Mouse (Mus musculus) left cerebral cortex, postnatal 14 days (tissue): ENCODE data around the gene Exoc3l2. TPM values are rescaled to one million over a fixed set of nuclear protein-coding genes. Genes with fewer than 3 reads are reported as not detected.

ENCODE experiments used
- DNase-seq, 2 experiments: peaks; one replicate each; pipeline ENCODE4 v3.0.0; 2021 to 2022; ENCODE audit warnings: low spot score in 2 of 2, mixed read lengths in 1 of 2
- intact Hi-C: fragments of 180-260 bp; cut with DNase I; formaldehyde crosslinking; loops from one replicate; pipeline ENCODE4 v1.15.1; 2025
- total RNA-seq, 2 experiments: library from RNA; stranded (reverse); gene quantifications; 2 replicates each; pipeline ENCODE4 v1.2.3; 2021

Exoc3l2 gene
- total RNA-seq, 2 experiments from 2014 or later = 0.37 to 0.80 TPM

DNA sequence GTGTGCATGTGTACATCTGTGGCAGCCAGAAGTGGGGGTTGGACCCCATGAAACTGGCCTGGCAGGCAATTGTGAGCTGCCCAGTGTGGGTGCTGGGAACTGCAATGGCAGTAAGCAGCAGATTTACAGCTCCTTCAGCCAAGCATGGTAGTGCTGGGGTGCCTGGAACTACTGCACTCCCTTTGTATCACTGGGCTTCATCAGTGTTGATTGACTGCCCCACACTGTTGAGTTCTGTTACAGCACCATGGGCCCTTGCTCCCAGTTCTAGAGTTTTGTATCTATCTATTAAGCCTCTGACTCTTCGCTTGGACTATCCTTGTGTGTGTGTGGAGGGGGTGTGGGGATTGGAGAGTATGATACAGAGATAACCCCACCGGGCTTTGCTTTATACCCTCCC is 14.0 kb downstream of the Exoc3l2 start:
- intact Hi-C loops = no loop called here
- DNase-seq = no peak

- intact Hi-C loops = no loop called here
- no peak for DNase-seq
Observed at GRCm38 (mm10) chr7:19477624-19478384, 14.7 kb downstream of the Exoc3l2 start.

GRCm38 (mm10) chr7:19483281-19483680 is 20.1 kb downstream of the Exoc3l2 start:
- intact Hi-C loops = no loop called here
- DNase-seq = no peak

DNA sequence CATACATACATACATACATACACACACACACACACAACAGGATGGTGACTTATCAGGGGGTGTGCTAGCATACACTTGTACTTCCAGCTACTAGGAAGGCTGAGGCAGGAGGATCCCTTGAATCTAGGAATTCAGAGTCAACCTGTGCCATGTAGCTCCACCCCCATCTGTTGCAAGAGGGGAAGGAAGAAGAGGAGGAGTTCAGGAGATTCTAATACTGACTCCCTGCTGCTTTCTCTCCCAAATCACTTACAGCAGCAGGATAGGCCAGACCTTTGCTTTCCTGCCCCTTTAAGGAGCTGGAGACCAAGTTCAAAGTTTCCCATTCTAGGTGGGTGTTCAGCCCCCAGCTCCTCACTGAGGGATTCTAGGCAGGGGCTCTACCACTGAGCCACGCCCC is 22.4 kb downstream of the Exoc3l2 start:
- intact Hi-C loops = no loop called here
- DNase-seq = no peak

DNA sequence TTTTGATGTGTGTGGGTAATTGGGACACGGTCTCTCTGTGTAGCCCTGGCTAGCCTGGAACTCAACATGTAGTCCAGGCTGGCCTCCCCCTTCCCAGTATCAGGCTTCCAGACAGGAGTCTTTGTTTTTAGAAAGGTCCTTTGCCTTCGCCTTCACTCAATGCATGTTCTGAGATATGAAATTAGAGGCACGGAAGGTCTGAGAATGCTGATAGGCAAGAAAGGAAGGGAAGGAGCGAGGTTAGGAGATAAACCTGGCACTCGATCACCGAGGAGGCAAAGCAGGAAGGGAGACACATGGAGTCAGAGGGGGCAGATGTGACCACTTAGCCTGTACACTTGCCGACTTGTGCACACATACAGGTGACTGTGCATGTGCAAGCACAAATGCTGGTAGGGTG is 23.4 kb downstream of the Exoc3l2 start:
- intact Hi-C loops = no loop called here
- no peak for DNase-seq

- intact Hi-C loops = no loop called here
Observed at GRCm38 (mm10) chr7:19489525-19489924, 26.4 kb downstream of the Exoc3l2 start.

GRCm38 (mm10) chr7:19491731-19492130 is 28.6 kb downstream of the Exoc3l2 start:
- intact Hi-C loops = no loop called here
- DNase-seq = no peak

More at GRCm38 (mm10) chr7:19489525-19489924, 26.4 kb downstream of the Exoc3l2 start:
- peak in 1 of 2 experiments; percentile 14 for DNase-seq

- no peak for DNase-seq
- intact Hi-C loops = loop anchor here (5.0 kb wide), 1 partner anchor 33 kb away; the partner anchor contains the start of gene Exoc3l2
Observed at GRCm38 (mm10) chr7:19494751-19495474, 31.8 kb downstream of the Exoc3l2 start.

DNA sequence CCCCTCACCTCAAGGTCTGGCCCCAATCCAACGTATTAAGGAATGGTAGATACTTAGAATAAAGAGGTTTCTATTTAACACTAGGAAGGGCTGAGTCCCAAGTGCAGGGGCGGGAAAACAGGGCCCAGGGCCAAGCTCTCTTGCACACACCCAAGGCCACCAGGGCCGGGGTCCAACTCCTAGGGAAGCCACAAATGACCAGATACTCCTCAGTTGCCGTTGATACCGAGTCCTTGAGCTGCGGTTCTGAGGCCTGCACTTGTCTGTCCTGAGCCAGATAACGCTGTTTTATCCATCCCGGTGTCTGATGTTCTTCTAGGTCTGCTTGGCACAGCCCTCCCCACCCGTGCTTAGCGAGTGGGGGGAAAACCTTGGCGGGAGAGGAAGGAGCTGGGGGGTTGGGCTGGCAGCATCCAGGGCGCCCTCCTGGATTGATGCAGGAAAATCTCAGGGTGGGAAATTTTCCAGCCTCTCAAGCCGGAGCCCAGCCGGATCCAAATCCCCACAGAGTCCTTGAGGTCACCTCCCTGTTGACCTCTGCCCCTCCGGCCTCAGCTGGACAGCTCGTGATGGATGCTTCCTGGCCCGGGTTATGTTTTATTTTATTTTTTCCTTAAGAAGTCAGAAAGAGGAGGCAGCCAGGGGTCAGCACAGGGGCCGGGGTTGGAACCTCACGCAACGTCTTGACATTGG is 32.5 kb downstream of the Exoc3l2 start:
- no peak for DNase-seq
- intact Hi-C loops = loop anchor here (5.0 kb wide), 1 partner anchor 33 kb away; the partner anchor contains the start of gene Exoc3l2

DNA sequence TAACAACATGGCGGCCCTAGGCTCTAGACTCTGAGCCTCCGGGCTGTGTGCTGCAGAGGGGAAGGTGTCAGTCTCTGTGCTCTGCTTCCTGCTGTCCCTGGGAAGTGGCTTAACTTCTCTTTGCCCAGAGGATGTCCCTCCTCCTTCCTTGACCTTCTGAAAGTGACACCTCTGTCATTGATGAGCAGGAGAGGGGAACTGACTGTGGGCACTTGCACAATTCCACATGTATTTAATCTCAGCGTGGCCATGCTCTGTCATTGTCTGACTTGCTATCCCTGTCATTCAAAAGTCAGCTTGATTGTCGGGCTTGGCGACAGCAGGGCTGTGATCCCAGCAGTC is 33.1 kb downstream of the Exoc3l2 start:
- intact Hi-C loops = loop anchor here (5.0 kb wide), 1 partner anchor 34 kb away; the partner anchor contains the start of gene Exoc3l2
- DNase-seq = no peak

- no peak for DNase-seq
- intact Hi-C loops = loop anchor here (5.0 kb wide), 1 partner anchor 36 kb away; the partner anchor contains the start of gene Exoc3l2
Observed at GRCm38 (mm10) chr7:19498326-19498725, 35.2 kb downstream of the Exoc3l2 start.

- no peak for DNase-seq
- intact Hi-C loops = no loop called here
Observed at GRCm38 (mm10) chr7:19500420-19501363, 37.6 kb downstream of the Exoc3l2 start.

DNA sequence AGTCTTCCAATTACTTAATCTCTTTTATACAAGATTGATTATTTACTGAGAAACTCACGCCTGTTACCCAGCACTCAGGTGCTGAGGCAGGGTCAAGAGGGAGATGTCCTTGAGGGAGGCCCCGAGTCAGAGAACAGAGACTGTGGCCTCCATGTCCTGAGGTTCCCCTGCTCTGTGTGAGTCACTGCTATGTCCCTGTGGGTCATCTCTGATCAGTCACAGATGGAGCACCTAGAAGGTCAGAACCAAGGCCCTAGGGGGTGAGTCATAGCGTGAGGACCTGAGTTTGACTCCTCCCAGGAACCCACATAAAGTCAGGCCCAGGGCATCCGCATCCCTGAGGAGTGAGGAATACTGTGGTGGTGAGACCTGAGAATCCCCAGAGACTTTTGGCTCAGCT is 38.5 kb downstream of the Exoc3l2 start:
- no peak for DNase-seq
- intact Hi-C loops = no loop called here

GRCm38 (mm10) chr7:19503481-19504068 is 40.4 kb downstream of the Exoc3l2 start:
- no peak for DNase-seq
- intact Hi-C loops = no loop called here

DNA sequence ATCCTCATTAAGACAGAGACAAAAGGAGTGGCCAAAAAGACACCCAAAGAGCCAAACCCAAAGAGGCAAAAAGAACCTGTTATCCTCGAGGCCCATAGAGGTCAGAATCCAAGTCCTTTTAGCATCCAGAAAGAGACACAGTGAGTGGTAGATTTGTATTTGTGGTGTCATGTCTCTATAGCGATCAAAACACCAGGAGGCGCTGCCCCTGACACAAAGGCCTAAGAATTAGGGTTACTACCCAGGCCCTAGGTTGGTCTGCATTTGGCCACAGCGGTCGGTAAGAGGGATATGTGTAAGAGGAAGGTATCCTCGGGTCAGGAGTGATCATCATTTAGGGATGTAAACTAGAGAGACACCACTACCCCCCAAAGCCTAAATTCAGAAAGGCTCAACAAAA is 43.2 kb downstream of the Exoc3l2 start:
- DNase-seq = no peak
- intact Hi-C loops = loop anchor here (5.0 kb wide), 1 partner anchor 56 kb away; the partner anchor contains the start of gene Ppp1r37

DNA sequence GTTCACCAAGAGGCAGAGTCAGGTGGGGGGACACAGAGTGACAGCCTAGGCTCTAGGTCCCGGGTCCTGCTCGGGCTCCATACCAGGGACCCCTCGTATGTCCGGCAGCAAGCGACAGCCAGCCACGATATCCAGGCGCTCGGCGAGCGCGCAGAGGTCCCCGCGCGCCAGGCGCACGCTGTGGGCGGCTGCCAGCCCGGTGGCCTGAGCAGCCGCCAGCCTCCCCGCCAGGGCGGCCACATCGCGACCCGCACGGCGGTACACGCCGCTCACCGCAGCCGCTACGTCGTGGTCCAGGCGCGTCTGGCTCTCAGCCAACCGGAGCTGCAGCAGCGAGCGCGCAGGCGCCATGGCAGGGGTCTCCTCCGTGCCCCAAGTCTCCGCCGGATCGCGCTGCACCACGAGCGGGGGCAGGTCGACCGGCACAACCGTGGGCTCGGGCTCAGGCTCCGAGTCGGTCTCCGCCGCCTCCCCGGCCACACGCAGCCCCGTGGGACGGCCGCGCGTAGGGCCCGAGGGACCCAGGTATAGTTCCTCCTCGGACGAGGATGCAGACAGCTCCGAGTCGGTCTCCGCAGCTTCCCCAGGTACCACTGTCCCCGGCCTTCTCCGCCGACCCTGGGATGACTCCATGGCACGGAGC is 44.0 kb downstream of the Exoc3l2 start:
- intact Hi-C loops = loop anchor here (5.0 kb wide), 1 partner anchor 55 kb away; the partner anchor contains the start of gene Ppp1r37
- DNase-seq = peak in 1 of 2 experiments; percentile 72

- DNase-seq = no peak
- intact Hi-C loops = loop anchor here (5.0 kb wide), 1 partner anchor 55 kb away; the partner anchor contains the start of gene Ppp1r37
Observed at GRCm38 (mm10) chr7:19507612-19507981, 44.5 kb downstream of the Exoc3l2 start.
